Mouse (Mus musculus) brain, embryonic 14.5 days (tissue): Measurements from ENCODE around the gene Igsf9.

Experiments used
- CTCF ChIP-seq: fragments of 200-500 bp; IDR thresholded peaks from 2 replicates; pipeline ENCODE4 v1.5.1; 2012; ENCODE audit warnings: inconsistent platforms, mild to moderate bottlenecking, moderate library complexity, borderline replicate concordance; ENCODE audit not compliant: insufficient read depth, insufficient read length; ENCODE audit errors: extremely low read depth
- POLR2A ChIP-seq: fragments of 200-500 bp; IDR thresholded peaks from 2 replicates; pipeline ENCODE4 v1.6.1; 2012; ENCODE audit warnings: mild to moderate bottlenecking, inconsistent platforms, borderline replicate concordance; ENCODE audit not compliant: poor library complexity, insufficient read depth, insufficient read length, severe bottlenecking; ENCODE audit errors: extremely low read depth

DNA sequence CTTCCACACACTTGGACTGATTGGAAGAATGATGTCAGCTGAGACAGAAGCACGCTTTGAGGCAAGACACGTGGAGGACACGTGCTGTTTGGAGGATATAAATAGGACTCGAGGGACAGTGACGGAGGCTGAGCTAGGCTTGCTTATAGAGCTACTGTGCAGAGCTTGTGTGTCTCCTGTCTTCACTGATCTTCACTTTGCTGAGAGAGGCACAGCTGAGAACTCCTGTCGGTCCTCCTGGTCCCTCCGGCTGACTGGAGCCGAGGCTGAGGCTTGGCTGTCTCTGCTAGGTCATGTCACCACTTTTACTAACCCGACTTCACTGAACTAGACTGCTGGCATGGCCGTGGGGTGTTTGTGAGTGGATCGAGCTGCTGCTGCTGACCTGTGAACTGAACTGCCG lies 42.1 kb downstream of the Igsf9 start:
- TF ChIP-seq POLR2A = no peak
- TF ChIP-seq CTCF = no peak
